Mouse (Mus musculus) limb, embryonic 14.5 days (tissue): ENCODE measurements around the gene Olfr1100. TPM values are rescaled to one million over a fixed set of nuclear protein-coding genes. Genes with fewer than 3 reads are reported as not detected.

Experiments used
- ATAC-seq: fragments of 200-750 bp; cut with Nextera tagmentation; 2 replicates; pipeline ENCODE4 v1.8.0; 2017; ENCODE audit warnings: low read depth, moderate number of reproducible peaks, moderate TSS enrichment; ENCODE audit not compliant: low FRiP score
- DNase-seq: peaks from one replicate; pipeline ENCODE4 v3.0.0-alpha.2; 2015; ENCODE audit warnings: low spot score
- H3K27ac ChIP-seq: fragments of 300-500 bp; sonication (generic); replicated peaks from 2 replicates; pipeline ENCODE4 v1.5.1; 2014; ENCODE audit warnings: low read depth, mild to moderate bottlenecking, low read length, moderate library complexity, mixed read lengths
- H3K27me3 ChIP-seq: fragments of 300-500 bp; sonication (generic); 2 replicates; pipeline ENCODE4 v1.6.1; 2014; ENCODE audit warnings: low read length, mixed read lengths; ENCODE audit not compliant: control insufficient read depth, insufficient read depth
- H3K36me3 ChIP-seq: fragments of 300-500 bp; sonication (generic); 2 replicates; pipeline ENCODE4 v1.6.1; 2014; ENCODE audit warnings: mild to moderate bottlenecking, low read length, moderate library complexity, mixed read lengths; ENCODE audit not compliant: control insufficient read depth, insufficient read depth
- H3K4me1 ChIP-seq: fragments of 300-500 bp; sonication (generic); 2 replicates; pipeline ENCODE4 v1.6.1; 2014; ENCODE audit warnings: antibody characterized with exemption, low read length, mixed read lengths; ENCODE audit not compliant: control insufficient read depth, insufficient read depth
- H3K4me2 ChIP-seq: fragments of 300-500 bp; sonication (generic); replicated peaks from 2 replicates; pipeline ENCODE4 v1.6.1; 2014; ENCODE audit warnings: low read depth, mild to moderate bottlenecking, low read length, moderate library complexity; ENCODE audit not compliant: severe bottlenecking
- H3K4me3 ChIP-seq: fragments of 300-500 bp; sonication (generic); replicated peaks from 2 replicates; pipeline ENCODE4 v1.5.1; 2014; ENCODE audit warnings: low read length
- H3K9ac ChIP-seq: fragments of 300-500 bp; sonication (generic); 2 replicates; pipeline ENCODE4 v1.6.1; 2014; ENCODE audit warnings: mild to moderate bottlenecking, low read depth, low read length, moderate library complexity; ENCODE audit not compliant: severe bottlenecking
- H3K9me3 ChIP-seq: fragments of 300-500 bp; sonication (generic); 2 replicates; pipeline ENCODE4 v1.6.1; 2016; ENCODE audit warnings: low read length; ENCODE audit not compliant: control insufficient read depth
- POLR2A ChIP-seq: fragments of 200-500 bp; IDR thresholded peaks from 2 replicates; pipeline ENCODE4 v1.8.0; 2012; ENCODE audit warnings: inconsistent platforms, mild to moderate bottlenecking, moderate library complexity, borderline replicate concordance; ENCODE audit not compliant: insufficient read depth, insufficient read length; ENCODE audit errors: extremely low read depth
- WGBS: fragments of 180-500 bp; shearing (Covaris S2); extraction: QIAGEN DNeasy Blood & Tissue Kit; methylation state at CpG from one replicate; pipeline ENCODE4 v1.1.7; 2014; 5-methylcytosine and 5-hydroxymethylcytosine counted together
- polyA plus RNA-seq, 2 experiments: library from polyadenylated mRNA; depleted of rRNA in 1 of 2; stranded (reverse) in 1 of 2; unstranded in 1 of 2; fragments of >200 nt; fragmentation: Nextera tagmentation in 1 of 2; extraction: Ambion mirVana in 1 of 2; gene quantifications; 2 replicates each; pipeline versions ENCODE4 v1.2.1 to v1.2.3; 2012 to 2014

Olfr1100 gene
- polyA plus RNA-seq (2012; rRNA removed): not detected in 2 replicates
- polyA plus RNA-seq (2014; fragmentation: Nextera tagmentation; extraction: Ambion mirVana): not detected in 2 replicates

- WGBS: 76% methylated on average over 3 of the region's 3 CpGs
- ATAC-seq: no peak
Measured at GRCm38 (mm10) chr2:86979854-86980253, at the start of gene Olfr1100. Gene Olfr1100, minus strand, starts transcription at chr2:86979954.

GRCm38 (mm10) chr2:87026980-87027379 lies 47.2 kb upstream of the Olfr1100 start, which contains the start of gene Olfr1104:
Gene Olfr1104, minus strand, starts transcription at chr2:87027080.
- Histone ChIP-seq H3K27ac (no peak within 1 kb of the TSS), H3K9me3 (no peaks in the 10 kb centered on the region), H3K4me1 (no peaks in the 10 kb centered on the region), H3K4me2 (no peak within 1 kb of the TSS), H3K27me3 (no peaks in the 10 kb centered on the region), H3K9ac (no peak within 1 kb of the TSS), H3K4me3 (no peak within 1 kb of the TSS), H3K36me3 (no peaks in the 10 kb centered on the region)
- TF ChIP-seq POLR2A: no peak
- no peak for DNase-seq
- 78% methylated on average over 1 of the region's 1 CpGs for WGBS
- no peak for ATAC-seq

More at GRCm38 (mm10) chr2:86979854-86980253, at the start of gene Olfr1100:
- no peaks in the 10 kb centered on the region for H3K27me3 ChIP-seq
- no peak within 1 kb of the TSS for H3K4me3 ChIP-seq
- H3K9ac ChIP-seq: no peak within 1 kb of the TSS
- H3K4me2 ChIP-seq: no peak within 1 kb of the TSS
- H3K27ac ChIP-seq: no peak within 1 kb of the TSS
- TF ChIP-seq POLR2A: no peak
- no peaks in the 10 kb centered on the region for H3K4me1 ChIP-seq
- no peaks in the 10 kb centered on the region for H3K9me3 ChIP-seq
- no peaks in the 10 kb centered on the region for H3K36me3 ChIP-seq
- no peak for DNase-seq

- H3K4me3 ChIP-seq: no peak within 1 kb of the TSS
- no peaks in the 10 kb centered on the region for H3K27me3 ChIP-seq
- no peak within 1 kb of the TSS for H3K9ac ChIP-seq
- H3K27ac ChIP-seq: no peak within 1 kb of the TSS
- no peaks in the 10 kb centered on the region for H3K36me3 ChIP-seq
- H3K4me1 ChIP-seq: no peaks in the 10 kb centered on the region
- no peak for ATAC-seq
- no peak for TF ChIP-seq POLR2A
- DNase-seq: no peak
- no peak within 1 kb of the TSS for H3K4me2 ChIP-seq
- no peaks in the 10 kb centered on the region for H3K9me3 ChIP-seq
Measured at GRCm38 (mm10) chr2:86998098-86998497, 18.3 kb upstream of the Olfr1100 start, which contains the start of gene Olfr1102. Gene Olfr1102, plus strand, starts transcription at chr2:86998398.

- Histone ChIP-seq H3K4me1 (no peaks in the 10 kb centered on the region), H3K9ac (no peak within 1 kb of the TSS), H3K4me2 (no peak within 1 kb of the TSS), H3K9me3 (no peaks in the 10 kb centered on the region), H3K36me3 (no peaks in the 10 kb centered on the region), H3K4me3 (no peak within 1 kb of the TSS), H3K27ac (no peak within 1 kb of the TSS), H3K27me3 (no peaks in the 10 kb centered on the region)
- 76% methylated on average over 3 of the region's 3 CpGs for WGBS
- TF ChIP-seq POLR2A: no peak
- DNase-seq: no peak
- no peak for ATAC-seq
Measured at GRCm38 (mm10) chr2:86991121-86991520, 11.4 kb upstream of the Olfr1100 start, which contains the start of gene Olfr1101. Gene Olfr1101, minus strand, starts transcription at chr2:86991221.

- Histone ChIP-seq H3K36me3 (no peaks in the 10 kb centered on the region), H3K27ac (no peak within 1 kb of the TSS), H3K9ac (no peak within 1 kb of the TSS), H3K4me3 (no peak within 1 kb of the TSS), H3K27me3 (no peaks in the 10 kb centered on the region), H3K4me1 (no peaks in the 10 kb centered on the region), H3K9me3 (no peaks in the 10 kb centered on the region), H3K4me2 (no peak within 1 kb of the TSS)
- ATAC-seq (no peak), DNase-seq (no peak)
- no peak for TF ChIP-seq POLR2A
- 76% methylated on average over 1 of the region's 1 CpGs for WGBS
Measured at GRCm38 (mm10) chr2:86960593-86960992, 19.2 kb downstream of the Olfr1100 start, which contains the start of gene Olfr1099. Gene Olfr1099, minus strand, starts transcription at chr2:86960693.
